Mouse (Mus musculus): ENCODE measurements around the gene Kazald1.

DNA sequence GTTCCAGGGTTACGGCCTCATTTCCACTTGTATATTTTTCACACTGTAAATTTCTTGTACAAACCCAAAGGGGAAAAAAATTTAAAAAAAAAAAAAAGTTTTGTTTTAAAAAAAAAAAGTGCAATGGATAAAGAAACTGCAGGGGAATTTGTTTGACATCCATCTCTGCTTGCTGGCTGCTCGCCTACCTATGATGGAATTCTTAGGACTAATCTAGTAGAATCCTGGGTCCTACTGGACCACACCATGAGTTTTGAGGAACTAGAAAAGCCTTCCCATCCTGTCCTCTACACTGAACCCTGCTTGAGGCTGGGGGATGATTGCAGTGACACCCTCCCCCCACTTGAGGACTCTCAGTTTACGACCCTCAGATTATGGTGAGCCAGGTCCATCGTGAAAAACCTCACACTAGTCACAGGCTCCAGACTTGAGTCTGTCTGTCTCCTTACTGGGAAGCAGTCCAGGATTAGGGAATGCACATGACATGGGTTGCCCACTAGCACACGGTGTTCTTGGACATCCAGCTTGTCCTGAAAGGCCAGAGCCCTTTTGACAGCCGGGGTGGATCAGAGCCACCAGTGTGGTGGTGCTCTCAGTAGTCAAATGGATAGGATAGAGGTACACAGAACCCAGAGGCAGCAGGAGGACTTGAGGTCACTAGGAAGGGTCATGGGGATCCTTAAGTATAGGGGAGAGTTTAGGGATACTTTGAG is 47.9 kb upstream of the Kazald1 start:
- TF ChIP-seq POLR2A (IDR thresholded peaks at IDR 0.05; ENCODE audit: insufficient read depth, low read depth, low read length) (no peak), CTCF (IDR thresholded peaks at IDR 0.05; ENCODE audit: insufficient read depth, low read depth, low read length) (no peak)

Data from olfactory bulb, adult 2 months (tissue).